ENCODE assay signal across 10 mouse cellular contexts in genomic region chr5:113644520-113644919, GRCm38 (mm10). TPM values are rescaled to one million over a fixed set of nuclear protein-coding genes. Genes with fewer than 3 reads are reported as not detected.
DNase-seq lines count a peak whose midpoint lies in the region; ATAC-seq and TF ChIP-seq lines count a peak whose summit lies in the region.
"Had no signal": no experiment of that assay in that cellular context is flagged by ENCODE, and none has a peak within 500 bp of the region (broad histone marks: within the 10 kb centered on the region; RNA-seq: fewer than 3 reads in every experiment).

No protein-coding gene starts in this region.

- no peak overlapping the region for H3K9ac ChIP-seq in kidney, postnatal 0 days (ENCODE audit: low read depth, low read length)
- H3K9ac ChIP-seq in limb, embryonic 15.5 days = no peak overlapping the region
- H3K9ac ChIP-seq in midbrain, embryonic 11.5 days (ENCODE audit: low read length) = no peak overlapping the region

- 89% methylated on average over 4 of the region's 4 CpGs for WGBS in kidney, postnatal 0 days
- WGBS in limb, embryonic 15.5 days = 90% methylated on average over 4 of the region's 4 CpGs
- 90% methylated on average over 4 of the region's 4 CpGs for WGBS in midbrain, embryonic 11.5 days

- no peaks in the 10 kb centered on the region for H3K9me3 ChIP-seq in kidney, postnatal 0 days (replicated peaks; ENCODE audit: low read length)
- no peaks in the 10 kb centered on the region for H3K9me3 ChIP-seq in limb, embryonic 15.5 days
- no peaks in the 10 kb centered on the region for H3K9me3 ChIP-seq in midbrain, embryonic 11.5 days (ENCODE audit: control insufficient read depth, low read length)

- no peaks in the 10 kb centered on the region for H3K27me3 ChIP-seq in kidney, postnatal 0 days (ENCODE audit: insufficient read depth, low read length)
- no peaks in the 10 kb centered on the region for H3K27me3 ChIP-seq in limb, embryonic 15.5 days
- no peaks in the 10 kb centered on the region for H3K27me3 ChIP-seq in midbrain, embryonic 11.5 days (ENCODE audit: control insufficient read depth, insufficient read depth, low read length)

- no peak overlapping the region for H3K4me3 ChIP-seq in kidney, postnatal 0 days (replicated peaks; ENCODE audit: low read depth, low read length)
- H3K4me3 ChIP-seq in limb, embryonic 15.5 days = no peak overlapping the region
- no peak overlapping the region for H3K4me3 ChIP-seq in midbrain, embryonic 11.5 days (ENCODE audit: low read depth, low read length)

- H3K36me3 ChIP-seq in kidney, postnatal 0 days (ENCODE audit: insufficient read depth, low read length) = no peaks in the 10 kb centered on the region
- no peaks in the 10 kb centered on the region for H3K36me3 ChIP-seq in limb, embryonic 15.5 days
- H3K36me3 ChIP-seq in midbrain, embryonic 11.5 days (ENCODE audit: control insufficient read depth, insufficient read depth, low read length) = no peaks in the 10 kb centered on the region
- H3K36me3 ChIP-seq: G1E had no signal

- DNase-seq in kidney, postnatal 0 days (ENCODE audit: low spot score) = no peak
- DNase-seq in kidney, postnatal 14 days = no peak
- DNase-seq in spleen, postnatal 36 days (ENCODE audit: low spot score in 2 of 2) = peak; percentile 24 to 40
- DNase-seq in spleen, postnatal 14 days (ENCODE audit: low spot score in 2 of 2) = no peak
- no peak for DNase-seq in midbrain, embryonic 11.5 days (ENCODE audit: low spot score, missing footprints)
- no peak for DNase-seq in cerebellum, postnatal 36 days
- DNase-seq: adrenal gland, adult 2 months; cerebellum, adult 9-10 months had no signal

- no peaks in the 10 kb centered on the region for H3K4me1 ChIP-seq in kidney, postnatal 0 days (replicated peaks; ENCODE audit: insufficient read depth, low read length)
- H3K4me1 ChIP-seq in limb, embryonic 15.5 days = peaks cover 17% of the 10 kb centered on the region
- H3K4me1 ChIP-seq in midbrain, embryonic 11.5 days (ENCODE audit: control insufficient read depth, insufficient read depth, low read length) = no peaks in the 10 kb centered on the region

- no peak for TF ChIP-seq CTCF in kidney, postnatal 0 days (IDR thresholded peaks at IDR 0.05; ENCODE audit: low read depth)

- ATAC-seq in kidney, postnatal 0 days (replicated peaks; ENCODE audit: low FRiP score, low read depth) = 0 out of 2 replicates have a peak, but pooled peaks have one; percentile 10
- ATAC-seq in limb, embryonic 15.5 days (ENCODE audit: insufficient number of reproducible peaks, low FRiP score, low TSS enrichment, low read depth) = no peak
- no peak for ATAC-seq in midbrain, embryonic 11.5 days (ENCODE audit: low FRiP score)

- H3K4me2 ChIP-seq in kidney, postnatal 0 days (ENCODE audit: low read length) = no peak overlapping the region
- no peak overlapping the region for H3K4me2 ChIP-seq in limb, embryonic 15.5 days
- H3K4me2 ChIP-seq in midbrain, embryonic 11.5 days = no peak overlapping the region

- no peak overlapping the region for H3K27ac ChIP-seq in kidney, postnatal 0 days
- 0 out of 2 replicates have a peak overlapping the region, but pooled peaks have one; percentile 29 for H3K27ac ChIP-seq in limb, embryonic 15.5 days
- H3K27ac ChIP-seq in midbrain, embryonic 11.5 days (ENCODE audit: low read depth, low read length) = no peak overlapping the region

RNA-seq across cellular contexts. Expression of gene Cmklr1, which starts 5.7 kb away (rescaled TPM):
- polyA plus RNA-seq in kidney, postnatal 0 days (2015; fragmentation: Nextera tagmentation; extraction: Ambion mirVana) = 7.5 and 8.3 TPM in 2 replicates
- polyA plus RNA-seq in limb, embryonic 15.5 days (2015; fragmentation: Nextera tagmentation; extraction: Ambion mirVana) = 10.4 and 12.0 TPM in 2 replicates
- polyA plus RNA-seq in midbrain, embryonic 11.5 days (2014; fragmentation: Nextera tagmentation; extraction: Ambion mirVana) = 0.98 and 2.2 TPM in 2 replicates
- polyA plus RNA-seq: G1E had no signal

Comparison
In these comparisons a context has a peak if more than half of its experiments do, and no peak if none do; other contexts are left out.
1. DNase-seq: peak in spleen, postnatal 36 days (2 of 2); none in kidney, postnatal 0 days (single experiment), kidney, postnatal 14 days (single experiment), spleen, postnatal 14 days (0 of 2), midbrain, embryonic 11.5 days (single experiment) and cerebellum, postnatal 36 days (0 of 2).